Mouse (Mus musculus): ENCODE measurements around the gene Fam71e1. TPM values are rescaled to one million over a fixed set of nuclear protein-coding genes. Genes with fewer than 3 reads are reported as not detected.

The Fam71e1 gene
- polyA plus RNA-seq (2012; ENCODE audit: insufficient read depth, low replicate concordance) = 2.1 and 9.0 TPM in 2 replicates

DNA sequence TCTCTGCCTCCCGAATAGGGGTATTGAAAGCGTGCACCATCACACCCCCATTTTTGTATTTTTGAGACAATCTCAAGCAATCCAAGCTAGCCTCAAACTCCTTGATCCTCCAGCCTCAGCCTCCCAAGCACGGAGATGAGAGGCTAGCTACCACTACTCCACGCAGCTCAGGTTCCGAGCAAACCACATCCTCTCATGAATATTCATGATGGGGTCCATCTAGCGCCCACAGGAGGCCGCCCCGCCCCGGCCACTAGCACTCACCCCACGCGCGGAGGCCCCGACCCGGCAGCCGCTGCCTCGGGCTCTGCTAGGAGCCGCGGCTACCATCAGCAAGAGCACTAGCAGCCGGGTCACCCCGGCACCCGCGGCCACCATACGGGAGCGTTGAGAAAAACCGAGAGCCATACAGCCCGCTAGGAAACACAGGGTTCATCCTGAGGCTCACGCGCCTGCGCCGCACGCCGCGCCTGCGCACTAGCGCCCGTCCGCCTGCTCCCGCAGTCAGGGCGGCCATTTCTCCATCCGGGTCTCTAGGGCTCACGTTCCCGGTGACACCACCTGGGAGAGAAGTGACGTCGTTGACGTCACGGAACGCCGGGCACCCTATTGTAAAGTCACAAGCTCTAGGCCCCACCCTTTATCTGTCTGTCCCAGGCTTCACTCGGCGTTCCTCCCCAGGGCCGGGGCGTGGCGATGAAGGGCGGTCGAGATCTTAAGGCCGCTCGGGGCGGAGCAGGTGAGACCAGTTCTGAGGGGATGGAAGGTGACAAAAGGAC lies at the start of gene Fam71e1, which contains the start of gene Emc10:
Gene Fam71e1 (plus strand): TSS at position 590 of the 779 bp plus-strand sequence.
Gene Emc10 (minus strand): TSS at position 538 of the 779 bp plus-strand sequence.
- H3K4me3 ChIP-seq (replicated peaks) = peak within 1 kb of the TSS; percentile 95
- TF ChIP-seq FLI1 (IDR thresholded peaks at IDR 0.05; ENCODE audit: low read length) (no peak), GATA1 (IDR thresholded peaks at IDR 0.05; ENCODE audit: borderline replicate concordance, low read length) (no peak)
- H3K36me3 ChIP-seq (replicated peaks; ENCODE audit: low read length) = peaks cover 37% of the 10 kb centered on the region
- H3K9me3 ChIP-seq = no peaks in the 10 kb centered on the region
- peaks cover 32% of the 10 kb centered on the region for H3K4me1 ChIP-seq
- H3K27me3 ChIP-seq (replicated peaks) = peaks cover 14% of the 10 kb centered on the region

DNA sequence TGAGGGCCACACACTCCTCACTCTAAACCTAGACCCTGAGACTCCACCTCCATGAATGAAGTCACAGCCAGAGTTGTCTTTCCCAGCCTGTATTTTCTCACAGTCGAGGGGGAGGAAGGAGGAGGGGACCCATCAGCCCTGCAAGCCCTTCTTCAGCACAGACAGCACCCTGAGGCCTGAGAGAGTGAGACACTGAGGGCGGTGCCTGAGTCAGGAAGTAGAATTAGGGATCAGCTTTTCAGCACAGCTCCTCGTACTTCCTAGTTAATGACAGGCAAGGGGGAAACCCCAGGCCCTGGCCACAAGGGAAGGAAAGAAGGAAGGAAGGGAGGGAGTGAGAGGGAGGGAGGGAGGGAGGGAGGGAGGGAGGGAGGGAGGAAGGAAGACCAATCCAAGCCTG lies 43.1 kb upstream of the Fam71e1 start:
- H3K27me3 ChIP-seq (replicated peaks) = peaks cover 56% of the 10 kb centered on the region
- peaks cover 20% of the 10 kb centered on the region for H3K4me1 ChIP-seq
- no peaks in the 10 kb centered on the region for H3K36me3 ChIP-seq (replicated peaks; ENCODE audit: low read length)
- peak overlapping the region; percentile 78 for H3K4me3 ChIP-seq (replicated peaks)
- TF ChIP-seq FLI1 (IDR thresholded peaks at IDR 0.05; ENCODE audit: low read length) (no peak), GATA1 (IDR thresholded peaks at IDR 0.05; ENCODE audit: borderline replicate concordance, low read length) (no peak)
- peaks cover 3% of the 10 kb centered on the region; the same call in 1 of the 2 replicates for H3K9me3 ChIP-seq

DNA sequence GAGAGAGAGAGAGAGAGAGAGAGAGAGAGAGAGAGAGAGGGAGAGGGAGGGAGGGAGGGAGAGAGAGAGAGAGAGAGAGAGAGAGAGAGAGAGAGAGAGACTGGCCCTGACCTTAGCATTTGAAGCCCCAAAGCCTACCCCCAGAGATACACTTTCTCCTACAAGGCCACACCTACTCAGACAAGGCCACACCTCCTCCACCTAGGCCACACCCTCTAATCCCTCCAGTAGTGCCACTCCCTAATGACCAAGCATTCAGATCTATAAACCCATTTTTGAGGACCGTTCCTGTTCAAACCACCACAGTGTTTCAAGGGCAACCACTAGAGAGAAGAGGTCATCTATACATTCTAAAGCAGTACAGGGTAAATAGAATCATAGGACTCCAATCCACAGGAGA lies 40.1 kb upstream of the Fam71e1 start:
- Histone ChIP-seq H3K4me3 (replicated peaks) (no peak overlapping the region), H3K27me3 (replicated peaks) (peaks cover 67% of the 10 kb centered on the region), H3K36me3 (replicated peaks; ENCODE audit: low read length) (no peaks in the 10 kb centered on the region), H3K9me3 (peaks cover 15% of the 10 kb centered on the region), H3K4me1 (peaks cover 20% of the 10 kb centered on the region)
- TF ChIP-seq GATA1 (IDR thresholded peaks at IDR 0.05; ENCODE audit: borderline replicate concordance, low read length) (no peak), FLI1 (IDR thresholded peaks at IDR 0.05; ENCODE audit: low read length) (no peak)

DNA sequence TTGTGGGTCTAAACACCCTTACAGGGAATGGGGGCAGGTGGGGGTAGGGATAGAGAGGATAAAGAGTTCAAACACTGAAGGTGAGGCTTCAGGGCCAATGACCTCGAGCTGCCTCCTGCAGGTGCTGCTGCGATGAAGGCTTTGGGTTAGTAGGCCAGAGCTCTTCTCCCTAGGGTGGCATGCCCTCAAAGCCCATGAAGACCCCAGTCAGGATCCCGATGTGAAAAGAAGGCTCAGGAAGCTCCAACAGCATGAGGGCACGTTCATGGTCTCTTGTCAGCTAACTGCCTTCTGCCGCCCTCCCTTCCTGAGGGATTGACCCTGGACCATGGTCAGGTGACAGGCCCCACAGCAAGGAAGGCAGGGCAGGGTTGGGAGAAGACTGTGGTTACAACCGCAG lies 36.3 kb upstream of the Fam71e1 start:
- H3K27me3 ChIP-seq (replicated peaks) = peaks cover 89% of the 10 kb centered on the region
- H3K4me3 ChIP-seq (replicated peaks) = no peak overlapping the region
- peaks cover 24% of the 10 kb centered on the region for H3K9me3 ChIP-seq
- no peaks in the 10 kb centered on the region for H3K36me3 ChIP-seq (replicated peaks; ENCODE audit: low read length)
- no peak for TF ChIP-seq GATA1 (IDR thresholded peaks at IDR 0.05; ENCODE audit: borderline replicate concordance, low read length)
- TF ChIP-seq FLI1 (IDR thresholded peaks at IDR 0.05; ENCODE audit: low read length) = no peak
- peaks cover 13% of the 10 kb centered on the region; the same call in 1 of the 2 replicates for H3K4me1 ChIP-seq

DNA sequence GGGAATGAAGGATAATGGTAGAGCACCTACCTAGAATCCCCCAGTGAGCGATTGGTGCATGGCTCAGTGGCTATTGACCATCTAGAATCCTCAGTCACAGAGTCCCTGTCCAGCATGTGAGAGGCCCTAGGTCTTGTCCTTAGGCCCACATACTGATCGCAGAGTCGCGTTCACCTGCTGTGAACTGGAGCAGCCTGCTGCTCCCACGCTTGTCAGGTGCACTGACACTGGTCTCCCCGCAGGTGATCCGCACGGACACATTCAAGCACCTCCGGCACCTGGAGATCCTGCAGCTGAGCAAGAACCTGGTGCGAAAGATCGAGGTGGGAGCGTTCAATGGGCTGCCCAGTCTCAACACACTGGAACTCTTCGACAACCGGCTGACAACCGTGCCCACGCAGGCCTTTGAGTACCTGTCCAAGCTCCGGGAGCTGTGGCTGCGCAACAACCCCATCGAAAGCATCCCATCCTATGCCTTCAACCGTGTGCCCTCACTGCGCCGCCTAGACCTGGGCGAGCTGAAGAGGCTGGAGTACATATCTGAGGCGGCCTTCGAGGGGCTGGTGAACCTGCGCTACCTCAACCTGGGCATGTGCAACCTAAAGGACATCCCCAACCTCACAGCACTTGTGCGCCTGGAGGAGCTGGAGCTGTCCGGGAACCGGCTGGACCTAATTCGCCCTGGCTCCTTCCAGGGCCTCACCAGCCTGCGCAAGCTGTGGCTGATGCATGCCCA lies 35.4 kb upstream of the Fam71e1 start:
- no peak overlapping the region for H3K4me3 ChIP-seq (replicated peaks)
- H3K9me3 ChIP-seq = peaks cover 24% of the 10 kb centered on the region
- peaks cover 91% of the 10 kb centered on the region for H3K27me3 ChIP-seq (replicated peaks)
- H3K4me1 ChIP-seq = peaks cover 13% of the 10 kb centered on the region; the same call in 1 of the 2 replicates
- no peak for TF ChIP-seq FLI1 (IDR thresholded peaks at IDR 0.05; ENCODE audit: low read length)
- TF ChIP-seq GATA1 (IDR thresholded peaks at IDR 0.05; ENCODE audit: borderline replicate concordance, low read length) = no peak
- H3K36me3 ChIP-seq (replicated peaks; ENCODE audit: low read length) = no peaks in the 10 kb centered on the region

DNA sequence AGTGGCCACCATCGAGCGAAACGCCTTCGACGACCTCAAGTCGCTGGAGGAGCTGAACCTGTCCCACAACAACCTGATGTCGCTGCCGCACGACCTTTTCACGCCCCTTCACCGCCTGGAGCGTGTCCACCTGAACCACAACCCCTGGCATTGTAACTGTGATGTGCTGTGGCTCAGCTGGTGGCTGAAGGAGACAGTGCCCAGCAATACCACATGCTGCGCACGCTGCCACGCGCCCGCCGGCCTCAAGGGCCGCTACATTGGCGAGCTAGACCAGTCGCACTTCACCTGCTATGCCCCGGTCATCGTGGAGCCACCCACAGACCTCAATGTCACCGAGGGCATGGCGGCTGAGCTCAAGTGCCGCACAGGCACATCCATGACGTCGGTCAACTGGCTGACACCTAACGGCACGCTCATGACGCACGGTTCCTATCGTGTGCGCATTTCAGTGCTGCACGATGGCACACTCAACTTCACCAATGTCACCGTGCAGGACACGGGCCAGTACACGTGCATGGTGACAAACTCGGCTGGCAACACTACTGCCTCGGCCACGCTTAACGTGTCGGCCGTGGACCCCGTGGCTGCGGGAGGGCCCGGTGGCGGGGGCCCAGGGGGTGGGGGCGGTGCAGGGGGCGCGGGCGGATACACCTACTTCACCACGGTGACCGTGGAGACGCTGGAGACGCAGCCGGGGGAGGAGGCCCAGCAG lies 34.7 kb upstream of the Fam71e1 start:
- Histone ChIP-seq H3K27me3 (replicated peaks) (peaks cover 91% of the 10 kb centered on the region), H3K4me3 (replicated peaks) (peak overlapping the region; percentile 79), H3K36me3 (replicated peaks; ENCODE audit: low read length) (no peaks in the 10 kb centered on the region), H3K9me3 (peaks cover 24% of the 10 kb centered on the region), H3K4me1 (peaks cover 16% of the 10 kb centered on the region; the same call in 1 of the 2 replicates)
- TF ChIP-seq GATA1 (IDR thresholded peaks at IDR 0.05; ENCODE audit: borderline replicate concordance, low read length) (no peak), FLI1 (IDR thresholded peaks at IDR 0.05; ENCODE audit: low read length) (no peak)

DNA sequence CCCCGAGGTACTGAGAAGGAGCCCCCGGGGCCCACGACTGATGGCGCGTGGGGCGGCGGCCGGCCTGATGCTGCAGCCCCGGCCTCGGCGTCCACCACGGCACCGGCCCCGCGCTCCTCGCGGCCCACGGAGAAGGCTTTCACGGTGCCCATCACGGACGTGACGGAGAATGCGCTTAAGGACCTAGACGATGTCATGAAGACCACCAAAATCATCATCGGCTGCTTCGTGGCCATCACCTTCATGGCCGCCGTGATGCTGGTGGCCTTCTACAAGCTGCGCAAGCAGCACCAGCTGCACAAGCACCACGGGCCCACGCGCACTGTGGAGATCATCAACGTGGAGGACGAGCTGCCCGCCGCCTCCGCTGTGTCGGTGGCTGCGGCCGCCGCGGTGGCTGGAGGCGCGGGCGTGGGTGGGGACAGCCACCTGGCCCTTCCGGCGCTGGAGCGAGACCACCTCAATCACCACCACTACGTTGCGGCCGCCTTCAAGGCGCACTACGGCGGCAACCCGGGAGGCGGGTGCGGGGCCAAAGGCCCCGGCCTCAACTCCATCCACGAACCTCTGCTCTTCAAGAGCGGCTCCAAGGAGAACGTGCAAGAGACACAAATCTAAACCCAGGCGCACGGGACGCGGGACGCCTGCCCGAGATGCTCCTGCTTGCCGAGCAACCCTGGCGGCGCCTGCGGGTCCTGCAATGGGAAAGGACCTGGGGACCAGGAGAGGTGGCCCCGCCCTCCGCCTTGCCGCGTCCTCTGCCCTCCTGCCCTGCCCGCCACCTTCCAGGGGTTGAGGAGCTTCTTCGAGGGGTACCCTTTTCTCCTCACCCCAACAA lies 33.9 kb upstream of the Fam71e1 start:
- Histone ChIP-seq H3K4me1 (peaks cover 23% of the 10 kb centered on the region; the same call in 1 of the 2 replicates), H3K4me3 (replicated peaks) (peak overlapping the region; percentile 7), H3K27me3 (replicated peaks) (peaks cover 83% of the 10 kb centered on the region), H3K36me3 (replicated peaks; ENCODE audit: low read length) (no peaks in the 10 kb centered on the region), H3K9me3 (peaks cover 24% of the 10 kb centered on the region)
- TF ChIP-seq FLI1 (IDR thresholded peaks at IDR 0.05; ENCODE audit: low read length) (no peak), GATA1 (IDR thresholded peaks at IDR 0.05; ENCODE audit: borderline replicate concordance, low read length) (no peak)

DNA sequence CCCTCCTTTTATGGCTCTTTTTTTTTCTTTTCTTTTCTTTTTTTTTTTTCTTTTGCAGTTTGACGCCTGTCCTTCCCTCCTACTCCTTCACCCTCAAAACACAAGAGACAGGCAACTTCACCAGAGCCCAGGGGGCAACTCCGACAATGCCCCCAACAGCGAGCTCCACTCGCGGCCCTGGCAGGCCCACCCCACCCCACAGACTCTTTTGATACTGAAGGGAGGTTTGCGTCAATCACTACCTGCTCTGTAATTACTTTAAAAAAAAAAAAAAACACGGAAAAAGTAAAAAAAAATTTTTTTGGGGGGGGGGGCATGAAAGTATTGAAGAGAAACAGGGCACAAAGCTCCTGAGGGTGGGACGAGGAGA lies 33.3 kb upstream of the Fam71e1 start:
- Histone ChIP-seq H3K4me1 (peaks cover 29% of the 10 kb centered on the region), H3K36me3 (replicated peaks; ENCODE audit: low read length) (no peaks in the 10 kb centered on the region), H3K27me3 (replicated peaks) (peaks cover 77% of the 10 kb centered on the region), H3K4me3 (replicated peaks) (no peak overlapping the region), H3K9me3 (peaks cover 23% of the 10 kb centered on the region)
- TF ChIP-seq GATA1 (IDR thresholded peaks at IDR 0.05; ENCODE audit: borderline replicate concordance, low read length) (no peak), FLI1 (IDR thresholded peaks at IDR 0.05; ENCODE audit: low read length) (no peak)
